Mouse (Mus musculus) heart, embryonic 10.5 days (tissue): ENCODE measurements around the gene Syt2. TPM values are rescaled to one million over a fixed set of nuclear protein-coding genes. Genes with fewer than 3 reads are reported as not detected.
A peak's percentile ranks its signal among the peaks of the same experiment; 100 is the strongest.

ENCODE experiments used
- DNase-seq: peaks from one replicate; pipeline ENCODE4 v3.0.0-alpha.2; 2017; ENCODE audit warnings: low spot score
- H3K27ac ChIP-seq: fragments of 300-500 bp; sonication (generic); 2 replicates; pipeline ENCODE4 v1.5.1; 2016; ENCODE audit warnings: mild to moderate bottlenecking
- H3K27me3 ChIP-seq: fragments of 300-500 bp; sonication (generic); 2 replicates; pipeline ENCODE4 v1.6.1; 2016; ENCODE audit warnings: mild to moderate bottlenecking; ENCODE audit not compliant: poor library complexity, insufficient read depth, severe bottlenecking
- H3K36me3 ChIP-seq: fragments of 300-500 bp; sonication (generic); 2 replicates; pipeline ENCODE4 v1.6.1; 2016; ENCODE audit warnings: mild to moderate bottlenecking, moderate library complexity
- H3K4me1 ChIP-seq: fragments of 300-500 bp; sonication (generic); 2 replicates; pipeline ENCODE4 v1.6.1; 2016; ENCODE audit warnings: mild to moderate bottlenecking
- H3K4me3 ChIP-seq: fragments of 300-500 bp; sonication (generic); 2 replicates; pipeline ENCODE4 v1.5.1; 2016; ENCODE audit warnings: mild to moderate bottlenecking, moderate library complexity
- H3K9me3 ChIP-seq: fragments of 300-500 bp; sonication (generic); 2 replicates; pipeline ENCODE4 v1.6.1; 2016; ENCODE audit warnings: mild to moderate bottlenecking, moderate library complexity
- WGBS: fragments of 180-500 bp; shearing (Covaris S2); methylation state at CpG from one replicate; pipeline ENCODE4 v1.1.7; 2016; 5-methylcytosine and 5-hydroxymethylcytosine counted together
- polyA plus RNA-seq: library from polyadenylated mRNA; unstranded; fragments of >200 nt; fragmentation: Nextera tagmentation; extraction: Ambion mirVana; gene quantifications from 2 replicates; pipeline ENCODE4 v1.2.1, GENCODE M21; 2016

The Syt2 gene
- 0.12 and 0.29 TPM in 2 replicates for polyA plus RNA-seq

- Histone ChIP-seq H3K9me3 (no peaks in the 10 kb centered on the region), H3K36me3 (no peaks in the 10 kb centered on the region), H3K27me3 (peaks cover 95% of the 10 kb centered on the region), H3K4me3 (peak within 1 kb of the TSS; percentile 67), H3K4me1 (peaks cover 25% of the 10 kb centered on the region), H3K27ac (peak within 1 kb of the TSS; percentile 49)
- WGBS, result 1% methylated on average over 63 of the region's 63 CpGs
- DNase-seq, result no peak
These were observed at the start of gene Syt2 for GRCm38 (mm10) chr1:134646261-134646962. TSS of gene Syt2 (plus strand) at chr1:134646677.

- no peak for DNase-seq
- Histone ChIP-seq H3K27me3 (no peaks in the 10 kb centered on the region), H3K36me3 (peaks cover 77% of the 10 kb centered on the region), H3K9me3 (no peaks in the 10 kb centered on the region), H3K27ac (no peak overlapping the region), H3K4me3 (no peak overlapping the region), H3K4me1 (0 out of 2 replicates have a peak, but pooled peaks cover 3% of the 10 kb centered on the region)
- WGBS, result 78% methylated on average over 9 of the region's 9 CpGs
These were observed 49.0 kb upstream of the Syt2 start for GRCm38 (mm10) chr1:134597339-134598054.

- no peak overlapping the region for H3K4me3 ChIP-seq
- H3K4me1 ChIP-seq, result no peaks in the 10 kb centered on the region
- H3K36me3 ChIP-seq, result peaks cover 89% of the 10 kb centered on the region
- no peak overlapping the region for H3K27ac ChIP-seq
- DNase-seq, result no peak
- WGBS, result 100% methylated on average over 2 of the region's 2 CpGs
- H3K9me3 ChIP-seq, result no peaks in the 10 kb centered on the region
- H3K27me3 ChIP-seq, result no peaks in the 10 kb centered on the region
These were observed 42.4 kb upstream of the Syt2 start for GRCm38 (mm10) chr1:134604086-134604485.

- no peaks in the 10 kb centered on the region for H3K4me1 ChIP-seq
- no peak overlapping the region for H3K27ac ChIP-seq
- H3K4me3 ChIP-seq, result no peak overlapping the region
- H3K36me3 ChIP-seq, result peaks cover 81% of the 10 kb centered on the region
- no peaks in the 10 kb centered on the region for H3K9me3 ChIP-seq
- DNase-seq, result no peak
- no peaks in the 10 kb centered on the region for H3K27me3 ChIP-seq
- WGBS, result 87% methylated on average over 8 of the region's 8 CpGs
These were observed 40.8 kb upstream of the Syt2 start for GRCm38 (mm10) chr1:134605670-134606069.

GRCm38 (mm10) chr1:134606381-134606780 is 40.1 kb upstream of the Syt2 start:
- 91% methylated on average over 2 of the region's 2 CpGs for WGBS
- Histone ChIP-seq H3K4me1 (no peaks in the 10 kb centered on the region), H3K9me3 (no peaks in the 10 kb centered on the region)

GRCm38 (mm10) chr1:134607279-134607678 is 39.2 kb upstream of the Syt2 start:
- Histone ChIP-seq H3K4me1 (no peaks in the 10 kb centered on the region), H3K9me3 (no peaks in the 10 kb centered on the region), H3K27ac (no peak overlapping the region), H3K4me3 (no peak overlapping the region), H3K27me3 (no peaks in the 10 kb centered on the region), H3K36me3 (peaks cover 76% of the 10 kb centered on the region)
- WGBS, result 87% methylated on average over 1 of the region's 1 CpGs
- no peak for DNase-seq

More at GRCm38 (mm10) chr1:134606381-134606780, 40.1 kb upstream of the Syt2 start:
- peaks cover 80% of the 10 kb centered on the region for H3K36me3 ChIP-seq
- DNase-seq, result no peak
- H3K27me3 ChIP-seq, result no peaks in the 10 kb centered on the region
- no peak overlapping the region for H3K27ac ChIP-seq
- no peak overlapping the region for H3K4me3 ChIP-seq

GRCm38 (mm10) chr1:134609172-134609571 is 37.3 kb upstream of the Syt2 start:
- Histone ChIP-seq H3K27ac (no peak overlapping the region), H3K27me3 (no peaks in the 10 kb centered on the region), H3K4me1 (no peaks in the 10 kb centered on the region), H3K9me3 (no peaks in the 10 kb centered on the region), H3K36me3 (peaks cover 81% of the 10 kb centered on the region), H3K4me3 (no peak overlapping the region)
- WGBS, result 80% methylated on average over 4 of the region's 4 CpGs
- DNase-seq, result peak; percentile 65

GRCm38 (mm10) chr1:134614554-134614953 is 31.9 kb upstream of the Syt2 start:
- no peaks in the 10 kb centered on the region for H3K4me1 ChIP-seq
- 92% methylated on average over 5 of the region's 5 CpGs for WGBS
- H3K4me3 ChIP-seq, result no peak overlapping the region
- no peak overlapping the region for H3K27ac ChIP-seq
- no peak for DNase-seq
- H3K36me3 ChIP-seq, result peaks cover 78% of the 10 kb centered on the region
- H3K27me3 ChIP-seq, result no peaks in the 10 kb centered on the region
- H3K9me3 ChIP-seq, result no peaks in the 10 kb centered on the region

- Histone ChIP-seq H3K4me1 (no peaks in the 10 kb centered on the region), H3K9me3 (no peaks in the 10 kb centered on the region), H3K27me3 (no peaks in the 10 kb centered on the region), H3K4me3 (no peak overlapping the region), H3K36me3 (peaks cover 82% of the 10 kb centered on the region), H3K27ac (no peak overlapping the region)
- WGBS, result 87% methylated on average over 2 of the region's 2 CpGs
- no peak for DNase-seq
These were observed 31.5 kb upstream of the Syt2 start for GRCm38 (mm10) chr1:134614988-134615387.

GRCm38 (mm10) chr1:134617656-134618055 is 28.8 kb upstream of the Syt2 start:
- Histone ChIP-seq H3K4me3 (no peak overlapping the region), H3K4me1 (no peaks in the 10 kb centered on the region), H3K9me3 (no peaks in the 10 kb centered on the region), H3K36me3 (peaks cover 94% of the 10 kb centered on the region), H3K27me3 (no peaks in the 10 kb centered on the region), H3K27ac (no peak overlapping the region)
- DNase-seq, result peak; percentile 63
- 85% methylated on average over 9 of the region's 9 CpGs for WGBS

GRCm38 (mm10) chr1:134625325-134625724 is 21.2 kb upstream of the Syt2 start:
- no peaks in the 10 kb centered on the region for H3K4me1 ChIP-seq

GRCm38 (mm10) chr1:134629455-134629854 is 17.0 kb upstream of the Syt2 start:
- Histone ChIP-seq H3K27me3 (no peaks in the 10 kb centered on the region), H3K9me3 (no peaks in the 10 kb centered on the region), H3K27ac (no peak overlapping the region), H3K4me1 (no peaks in the 10 kb centered on the region), H3K36me3 (peaks cover 95% of the 10 kb centered on the region), H3K4me3 (no peak overlapping the region)
- no peak for DNase-seq
- 89% methylated on average over 10 of the region's 10 CpGs for WGBS

More at GRCm38 (mm10) chr1:134625325-134625724, 21.2 kb upstream of the Syt2 start:
- WGBS, result 90% methylated on average over 4 of the region's 4 CpGs
- no peak overlapping the region for H3K27ac ChIP-seq
- peak; percentile 52 for DNase-seq
- H3K36me3 ChIP-seq, result peaks cover 99% of the 10 kb centered on the region
- no peak overlapping the region for H3K4me3 ChIP-seq
- H3K27me3 ChIP-seq, result no peaks in the 10 kb centered on the region
- H3K9me3 ChIP-seq, result no peaks in the 10 kb centered on the region

GRCm38 (mm10) chr1:134634296-134634695 is 12.2 kb upstream of the Syt2 start:
- H3K27me3 ChIP-seq, result no peaks in the 10 kb centered on the region
- no peaks in the 10 kb centered on the region for H3K4me1 ChIP-seq
- no peak overlapping the region for H3K27ac ChIP-seq
- H3K4me3 ChIP-seq, result no peak overlapping the region
- H3K9me3 ChIP-seq, result no peaks in the 10 kb centered on the region
- peak; percentile 42 for DNase-seq
- 75% methylated on average over 7 of the region's 7 CpGs for WGBS
- peaks cover 46% of the 10 kb centered on the region for H3K36me3 ChIP-seq
